Mouse (Mus musculus) monocyte, adult 5-6 weeks (primary cell): ENCODE results near the gene Phip. TPM values are rescaled to one million over a fixed set of nuclear protein-coding genes. Genes with fewer than 3 reads are reported as not detected.

Source experiments
- total RNA-seq: library from RNA; stranded (forward); fragments of 200-1000, 200-491, 200-594 nt; gene quantifications from 3 replicates; pipeline ENCODE4 v1.2.3, GENCODE M21; 2017

Phip gene
- total RNA-seq, 1 experiment from 2014 or later: 136 TPM

Other genes with a start within 250 kb of the Phip start
- 1.5 TPM in 1 of 3 replicates, not detected in the others for gene Irak1bp1, start 146.0 kb downstream of the Phip start, total RNA-seq
- gene Hmgn3, start 171.2 kb upstream of the Phip start, total RNA-seq: 6.3 to 15.7 TPM (median 15.4 TPM) in 3 replicates